Mouse (Mus musculus) spleen, postnatal 36 days (tissue): ENCODE results near the gene Trove2.

Experiments used
- DNase-seq, 2 experiments: peaks; one replicate each; pipeline ENCODE4 v3.0.0; 2022; ENCODE audit warnings: low spot score in 2 of 2, mixed read lengths in 1 of 2

Trove2 gene

DNA sequence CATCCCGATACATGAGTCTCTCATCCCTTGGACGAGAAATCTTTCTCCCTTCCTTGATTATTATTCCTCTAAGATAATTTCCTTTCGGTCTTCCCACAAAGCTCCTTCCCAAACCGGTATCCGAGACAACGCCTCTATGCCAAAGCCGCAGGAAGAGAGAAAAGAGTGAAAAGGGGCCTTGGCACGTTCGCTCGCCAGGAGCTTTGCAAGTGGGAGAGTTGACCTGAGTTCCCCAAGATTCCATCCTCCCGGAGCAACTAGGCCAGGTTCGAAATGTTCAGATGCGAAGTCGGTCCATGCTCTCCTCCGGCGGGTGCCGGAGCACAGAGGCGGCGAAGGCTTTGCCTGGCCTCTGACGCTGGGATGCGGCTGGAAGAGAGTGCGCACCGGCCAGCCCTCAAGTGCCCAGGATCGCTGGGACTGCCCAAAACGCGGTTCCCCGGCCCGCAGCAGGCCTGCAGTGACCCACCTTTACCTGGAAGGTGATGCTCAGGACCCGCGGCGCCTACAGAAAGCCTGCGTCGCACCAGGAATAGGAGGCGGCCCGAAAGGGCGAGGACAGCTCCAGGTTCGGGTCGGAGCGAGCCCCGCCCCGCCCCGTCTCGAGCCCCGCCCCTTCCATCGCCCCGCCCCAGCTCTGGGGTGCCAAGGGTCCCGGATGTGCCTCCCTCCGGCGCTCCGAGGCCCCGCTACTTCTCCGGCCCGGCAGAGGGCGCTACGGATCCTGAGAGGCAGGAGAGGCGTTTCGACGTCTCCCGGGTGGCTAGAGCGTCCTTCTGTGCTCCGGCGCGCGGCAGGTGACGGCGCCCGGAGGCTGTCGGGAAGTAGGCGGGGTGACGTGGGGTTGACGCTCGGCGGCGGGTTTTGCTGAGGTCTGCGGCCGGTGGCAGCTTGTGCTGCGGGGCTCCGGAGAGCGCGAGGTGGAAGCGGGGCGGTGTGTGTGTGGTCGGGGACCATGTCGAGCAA, at the start of gene Trove2, which contains the start of gene Uchl5:
Gene Trove2 (minus strand): TSS at position 623 of the 966 bp plus-strand sequence.
Gene Uchl5 (plus strand): TSS at position 827 of the 966 bp plus-strand sequence.
- peak; percentile 98 for DNase-seq

- DNase-seq: no peak
These were observed 45.8 kb upstream of the Trove2 start for GRCm38 (mm10) chr1:143822677-143823076.

DNA sequence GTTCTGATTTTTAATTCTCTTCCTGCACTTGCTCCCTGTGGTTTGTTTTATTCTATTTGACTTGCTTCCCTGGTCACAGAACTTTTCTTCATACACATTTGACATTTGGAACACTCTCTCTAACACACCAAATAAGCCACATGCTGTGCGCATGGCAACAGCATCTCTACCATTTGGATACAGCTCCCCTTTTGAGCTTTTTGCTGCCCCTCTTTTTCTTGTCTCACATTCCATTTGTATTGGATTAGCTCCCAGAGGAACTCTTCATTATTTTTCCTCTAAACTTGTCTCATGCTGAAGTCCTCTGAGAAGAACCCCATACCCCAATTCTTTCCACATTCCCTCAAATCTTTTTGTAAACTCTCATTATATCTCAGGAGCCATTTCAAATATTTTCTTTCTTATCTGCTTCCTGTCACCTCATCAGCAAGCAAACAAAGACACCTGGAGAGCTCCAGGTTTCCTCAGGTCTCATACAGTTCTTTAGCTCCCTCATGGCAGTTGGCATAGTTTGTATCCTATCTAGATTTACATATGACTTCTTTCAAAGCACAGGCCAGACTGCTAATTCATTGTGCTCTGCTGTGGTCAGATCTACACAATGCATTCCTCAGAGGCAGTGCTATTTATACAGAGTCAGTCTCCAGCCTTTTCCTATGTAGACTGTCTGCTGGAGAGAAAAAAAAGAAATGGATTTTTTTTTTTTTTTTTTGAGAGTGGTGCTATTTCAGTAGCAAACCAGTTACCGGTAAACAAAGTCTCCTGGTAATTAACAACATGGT, 43.4 kb upstream of the Trove2 start:
- DNase-seq: no peak

DNA sequence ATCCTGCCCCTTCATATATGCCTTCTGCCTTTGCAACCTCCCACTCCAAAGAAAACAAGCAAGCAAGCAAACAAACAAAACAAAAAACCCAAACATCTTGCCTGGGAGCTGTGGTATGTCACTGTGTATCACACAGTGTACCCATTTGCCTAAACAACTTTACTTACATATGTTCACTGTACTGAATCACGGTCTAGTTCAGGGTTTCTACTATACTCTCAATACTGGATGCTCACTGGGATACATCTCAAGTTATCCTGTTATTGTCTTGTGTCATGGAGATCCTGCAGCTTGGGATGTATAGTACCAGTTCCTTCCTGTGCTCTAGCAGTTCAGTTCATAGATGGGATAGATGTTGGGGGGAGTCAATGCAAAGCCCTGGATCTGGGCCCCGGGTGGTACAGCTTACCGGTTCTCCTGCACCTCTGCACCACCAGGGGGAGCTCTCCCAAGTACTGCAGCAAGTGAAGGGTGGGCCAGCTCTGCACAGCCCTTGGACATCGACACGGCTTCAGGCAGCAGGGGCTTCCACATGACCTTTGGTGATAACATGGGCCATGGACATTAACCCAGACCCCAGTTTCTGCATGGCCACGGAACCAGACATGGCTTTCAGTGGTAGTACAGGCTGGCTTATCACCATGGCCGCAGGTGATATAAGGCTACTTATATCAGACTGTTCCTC, 37.0 kb upstream of the Trove2 start:
- DNase-seq: peak; percentile 63 to 70

GRCm38 (mm10) chr1:143809062-143809461, 32.2 kb upstream of the Trove2 start:
- DNase-seq: no peak

DNA sequence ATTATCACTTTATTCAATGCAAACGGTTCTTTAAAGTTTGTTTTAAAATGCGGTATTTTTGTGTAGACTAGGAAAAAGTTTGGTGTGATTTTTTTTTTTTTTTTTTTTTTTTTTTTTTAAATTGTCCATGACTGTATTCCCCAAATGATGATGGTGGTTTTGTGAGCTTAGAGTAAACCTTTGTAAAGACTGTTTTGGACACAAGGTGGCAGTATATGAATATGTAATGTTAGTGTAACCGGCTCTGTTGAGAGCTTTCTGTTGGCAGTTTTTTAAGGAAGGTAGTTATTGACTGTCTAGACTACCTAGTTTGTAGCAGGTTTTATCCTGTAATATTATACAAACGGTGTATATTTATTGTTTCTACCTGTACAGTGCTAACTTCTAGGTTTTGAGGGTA, 26.7 kb upstream of the Trove2 start:
- DNase-seq: peak; percentile 7 to 51

- DNase-seq: peak; percentile 20 to 27
These were observed 11.8 kb upstream of the Trove2 start for GRCm38 (mm10) chr1:143788584-143789227.

DNA sequence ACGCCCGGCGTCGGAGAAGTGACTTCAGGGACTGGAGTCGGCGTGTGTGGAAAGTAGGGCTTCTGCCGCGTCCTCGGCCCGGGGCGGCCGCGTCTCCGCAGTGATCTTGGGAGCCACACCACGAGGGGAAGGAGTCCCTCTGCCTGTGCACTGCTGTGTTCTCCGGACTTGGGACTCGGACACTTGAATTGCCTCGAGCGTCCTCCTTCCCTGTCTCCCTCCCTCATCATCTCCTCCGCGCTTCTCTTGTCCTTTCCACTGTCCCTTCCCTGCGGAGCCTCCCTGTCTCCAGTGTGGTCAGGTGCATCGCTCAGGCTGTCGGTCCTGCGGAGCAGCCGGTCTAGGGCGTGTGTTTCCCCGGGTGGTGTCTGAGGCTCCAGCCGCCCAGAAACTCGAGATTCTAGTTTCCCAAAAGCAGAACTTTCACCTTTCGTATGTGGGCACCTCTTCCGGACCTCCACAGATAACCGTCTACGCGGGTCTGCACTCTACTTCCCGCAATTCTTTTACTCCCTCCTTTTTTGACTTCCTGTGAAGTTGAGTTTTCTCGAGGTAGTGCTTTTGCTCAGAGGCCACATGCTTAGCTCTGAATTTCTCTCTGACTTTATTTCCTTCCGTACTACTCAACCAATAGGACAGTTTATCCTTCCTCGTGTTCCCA, 820 bp upstream of the Trove2 start:
- DNase-seq: peak; percentile 14 to 39

- no peak for DNase-seq
These were observed 3.0 kb downstream of the Trove2 start for GRCm38 (mm10) chr1:143773909-143774308.

DNA sequence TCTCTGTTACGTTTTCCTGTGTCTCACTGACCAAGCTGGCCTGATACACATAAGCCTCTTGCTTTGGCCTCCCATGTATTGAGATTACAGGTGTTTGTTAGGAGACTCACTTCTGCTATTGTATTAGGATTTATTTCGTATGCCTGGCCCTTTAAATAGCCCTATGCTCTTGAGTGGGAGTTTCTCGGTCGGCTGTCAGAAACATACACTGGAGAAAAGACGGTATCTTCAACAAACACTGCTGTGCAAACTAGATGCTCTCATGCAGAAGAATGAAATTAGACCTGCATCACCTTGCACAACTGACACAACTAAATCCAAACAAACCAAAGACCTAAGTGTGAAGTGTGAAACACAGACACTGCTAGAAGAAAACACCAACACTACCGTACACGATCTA, 3.8 kb downstream of the Trove2 start:
- no peak for DNase-seq

- no peak for DNase-seq
These were observed 6.3 kb downstream of the Trove2 start for GRCm38 (mm10) chr1:143770444-143771109.

GRCm38 (mm10) chr1:143766238-143766637, 10.6 kb downstream of the Trove2 start:
- DNase-seq: no peak

DNA sequence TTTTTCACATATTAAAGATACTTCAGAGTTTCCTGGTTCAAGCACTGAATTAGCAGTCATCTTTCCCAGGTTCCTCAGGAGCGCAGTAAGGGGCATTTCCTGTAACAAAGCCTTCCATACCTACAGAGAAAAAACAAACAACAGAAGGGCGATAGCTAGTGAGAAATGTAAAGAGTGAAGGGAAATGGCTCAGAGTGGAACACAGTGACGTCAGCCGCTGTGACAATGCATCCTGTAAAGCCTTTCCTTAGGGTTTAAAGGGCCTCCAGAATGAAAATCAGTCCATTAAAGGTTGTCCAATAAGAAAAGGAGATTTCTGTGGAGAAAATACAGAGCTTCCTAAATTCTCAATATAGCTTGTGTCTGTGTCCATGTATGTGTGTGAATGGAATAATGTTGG, 11.1 kb downstream of the Trove2 start:
- no peak for DNase-seq

DNA sequence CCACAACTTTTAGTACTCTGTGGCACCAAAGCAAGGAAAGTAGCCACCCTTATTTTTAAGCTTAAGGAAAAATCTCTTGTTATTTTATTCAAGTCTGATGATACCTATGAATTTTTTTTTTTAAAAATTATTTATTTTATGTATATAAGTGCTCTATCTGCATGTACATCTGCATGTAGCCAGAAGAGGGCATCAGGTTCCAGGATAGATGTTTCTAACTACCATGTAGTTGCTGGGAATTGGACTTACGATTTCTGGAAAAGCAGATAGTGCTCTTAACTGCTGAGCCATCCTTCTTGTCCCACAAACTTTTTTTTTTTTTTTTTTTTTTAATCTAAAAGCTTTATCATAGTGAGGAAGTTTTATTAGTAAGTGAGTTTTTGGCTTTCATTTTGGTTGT, 12.4 kb downstream of the Trove2 start:
- no peak for DNase-seq

GRCm38 (mm10) chr1:143762159-143762558, 14.7 kb downstream of the Trove2 start:
- no peak for DNase-seq

- no peak for DNase-seq
These were observed 31.0 kb downstream of the Trove2 start for GRCm38 (mm10) chr1:143745871-143746270.

DNA sequence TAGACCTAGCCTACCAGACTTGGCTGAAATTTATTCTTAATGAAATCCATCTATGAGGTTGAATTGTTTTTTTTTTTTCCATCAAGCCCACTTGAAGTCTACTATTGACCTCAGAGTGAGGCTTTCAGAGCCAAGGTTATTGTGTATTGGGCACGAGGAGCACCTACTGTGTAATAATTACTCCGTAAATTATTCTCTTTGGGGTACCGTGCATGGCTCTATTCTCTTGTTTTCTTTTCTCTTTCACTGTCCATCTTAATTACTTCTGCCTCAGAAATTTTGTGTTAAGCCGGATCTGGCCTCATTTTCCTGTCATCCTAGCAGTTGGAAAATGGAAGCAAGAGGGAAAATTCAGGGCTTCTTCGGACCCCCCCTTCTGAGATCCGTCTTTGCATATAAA, 34.7 kb downstream of the Trove2 start:
- DNase-seq: no peak

DNA sequence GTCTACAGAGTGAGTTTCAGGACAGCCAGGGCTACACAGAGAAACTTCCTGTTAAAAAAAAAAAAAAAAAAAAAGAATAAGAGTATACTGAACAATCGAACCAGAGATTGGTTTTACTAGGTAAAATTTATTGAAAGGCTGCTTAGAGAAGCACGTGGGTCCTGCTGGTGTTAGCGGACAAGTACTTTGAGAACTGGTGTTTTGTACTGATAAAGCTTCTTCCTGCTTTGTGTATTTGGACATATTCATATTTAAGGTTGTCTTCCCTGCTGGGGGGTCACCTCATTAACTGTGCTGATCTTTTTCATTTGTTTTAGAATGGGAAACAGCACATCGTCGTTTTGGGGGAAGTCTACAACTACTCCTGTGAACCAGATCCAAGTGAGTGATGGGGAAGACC, 35.5 kb downstream of the Trove2 start:
- DNase-seq: no peak

DNA sequence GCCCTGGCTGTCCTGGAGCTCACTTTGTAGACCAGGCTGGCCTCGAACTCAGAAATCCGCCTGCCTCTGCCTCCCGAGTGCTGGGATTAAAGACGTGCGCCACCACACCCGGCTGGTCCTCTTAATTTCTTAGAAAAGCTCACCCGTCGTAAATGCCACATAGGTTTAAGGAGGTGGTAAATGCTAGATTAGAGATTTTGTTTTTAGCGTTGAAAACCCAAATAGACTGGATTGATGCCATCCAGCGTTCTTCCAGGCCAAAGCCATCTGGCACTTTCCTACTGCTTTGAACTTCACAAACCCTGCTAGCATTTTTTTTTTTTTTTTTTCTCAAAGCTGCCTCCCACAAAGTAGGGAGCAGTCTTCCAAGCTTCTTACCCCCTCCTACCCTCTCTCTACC, 36.3 kb downstream of the Trove2 start:
- DNase-seq: no peak
